Mouse (Mus musculus) bone marrow, adult 2 months (tissue): ENCODE data around the gene Egln3.

Source experiments
- CTCF ChIP-seq: fragments of 200-500 bp; IDR thresholded peaks from 2 replicates; pipeline ENCODE4 v1.5.1; 2011; ENCODE audit warnings: low read length, control low read depth; ENCODE audit not compliant: control insufficient read depth, insufficient read depth
- POLR2A ChIP-seq: fragments of 200-500 bp; IDR thresholded peaks from 2 replicates; pipeline ENCODE4 v1.6.1; 2011; ENCODE audit warnings: low read depth, mild to moderate bottlenecking, control low read depth, low read length, borderline replicate concordance; ENCODE audit not compliant: control insufficient read depth

GRCm38 (mm10) chr12:54200856-54201255, 2.8 kb downstream of the Egln3 start:
- TF ChIP-seq POLR2A (no peak), CTCF (no peak)
